Mouse (Mus musculus) heart, embryonic 12.5 days (tissue): Measurements from ENCODE around the gene Hrh2. TPM values are rescaled to one million over a fixed set of nuclear protein-coding genes. Genes with fewer than 3 reads are reported as not detected.
A peak's percentile ranks its signal among the peaks of the same experiment; 100 is the strongest.

Experiments used
- ATAC-seq: fragments of 200-750 bp; cut with Nextera tagmentation; 2 replicates; pipeline ENCODE4 v1.8.0; 2017; ENCODE audit warnings: moderate TSS enrichment, moderate library complexity; ENCODE audit not compliant: insufficient number of reproducible peaks, low FRiP score
- H3K27ac ChIP-seq: fragments of 300-500 bp; sonication (generic); 2 replicates; pipeline ENCODE4 v1.5.1; 2016; ENCODE audit warnings: mild to moderate bottlenecking, moderate library complexity; ENCODE audit not compliant: poor library complexity, severe bottlenecking
- H3K27me3 ChIP-seq: fragments of 300-500 bp; sonication (generic); replicated peaks from 2 replicates; pipeline ENCODE4 v1.6.1; 2016; ENCODE audit warnings: mild to moderate bottlenecking, moderate library complexity
- H3K36me3 ChIP-seq: fragments of 300-500 bp; sonication (generic); 2 replicates; pipeline ENCODE4 v1.6.1; 2016; ENCODE audit warnings: mild to moderate bottlenecking, moderate library complexity
- H3K4me1 ChIP-seq: fragments of 300-500 bp; sonication (generic); replicated peaks from 2 replicates; pipeline ENCODE4 v1.6.1; 2016; ENCODE audit warnings: mild to moderate bottlenecking
- H3K4me2 ChIP-seq: fragments of 300-500 bp; sonication (generic); 2 replicates; pipeline ENCODE4 v1.6.1; 2016; ENCODE audit warnings: mild to moderate bottlenecking, moderate library complexity
- H3K4me3 ChIP-seq: fragments of 300-500 bp; sonication (generic); 2 replicates; pipeline ENCODE4 v1.5.1; 2016; ENCODE audit warnings: mild to moderate bottlenecking
- H3K9ac ChIP-seq: fragments of 300-500 bp; sonication (generic); 2 replicates; pipeline ENCODE4 v1.6.1; 2016; ENCODE audit warnings: mild to moderate bottlenecking, moderate library complexity
- H3K9me3 ChIP-seq: fragments of 300-500 bp; sonication (generic); replicated peaks from 2 replicates; pipeline ENCODE4 v1.6.1; 2016; ENCODE audit warnings: mild to moderate bottlenecking, moderate library complexity
- WGBS: fragments of 180-500 bp; shearing (Covaris S2); methylation state at CpG from one replicate; pipeline ENCODE4 v1.1.7; 2016; 5-methylcytosine and 5-hydroxymethylcytosine counted together
- polyA plus RNA-seq: library from polyadenylated mRNA; unstranded; fragments of >200 nt; fragmentation: Nextera tagmentation; extraction: Ambion mirVana; gene quantifications from 2 replicates; pipeline ENCODE4 v1.2.1, GENCODE M21; 2016

Hrh2 gene
- polyA plus RNA-seq, 1 experiment from 2014 or later = not detected

GRCm38 (mm10) chr13:54269628-54270027 lies 77.7 kb downstream of the Hrh2 start:
- Histone ChIP-seq H3K4me3 (no peak overlapping the region), H3K9me3 (no peaks in the 10 kb centered on the region), H3K4me2 (no peak overlapping the region), H3K36me3 (no peaks in the 10 kb centered on the region), H3K4me1 (no peaks in the 10 kb centered on the region), H3K27ac (no peak overlapping the region), H3K9ac (no peak overlapping the region), H3K27me3 (peaks cover 32% of the 10 kb centered on the region)
- no peak for ATAC-seq
- WGBS = 70% methylated on average over 8 of the region's 8 CpGs

DNA sequence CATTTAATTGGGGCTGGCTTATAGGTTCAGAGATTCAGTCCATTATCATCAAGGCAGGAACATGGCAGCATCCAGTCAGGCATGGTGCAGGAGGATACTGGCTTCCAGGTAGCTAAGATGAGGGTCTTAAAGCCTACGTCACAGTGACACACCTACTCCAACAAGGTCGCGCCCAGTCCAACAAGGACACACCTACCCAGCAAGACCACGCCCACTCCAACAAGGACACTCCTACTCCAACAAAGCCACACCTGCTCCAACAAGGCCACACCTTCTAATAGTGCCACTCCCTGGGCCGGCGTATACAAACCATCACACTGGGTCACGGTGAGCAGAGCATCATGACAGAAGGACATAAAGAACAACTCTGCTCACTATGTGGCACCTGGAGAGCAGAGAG lies 80.1 kb downstream of the Hrh2 start:
- Histone ChIP-seq H3K27me3 (peaks cover 16% of the 10 kb centered on the region), H3K36me3 (no peaks in the 10 kb centered on the region), H3K4me1 (no peaks in the 10 kb centered on the region), H3K27ac (no peak overlapping the region), H3K4me3 (no peak overlapping the region), H3K4me2 (no peak overlapping the region), H3K9me3 (no peaks in the 10 kb centered on the region), H3K9ac (no peak overlapping the region)
- WGBS = 87% methylated on average over 7 of the region's 7 CpGs
- ATAC-seq = no peak

DNA sequence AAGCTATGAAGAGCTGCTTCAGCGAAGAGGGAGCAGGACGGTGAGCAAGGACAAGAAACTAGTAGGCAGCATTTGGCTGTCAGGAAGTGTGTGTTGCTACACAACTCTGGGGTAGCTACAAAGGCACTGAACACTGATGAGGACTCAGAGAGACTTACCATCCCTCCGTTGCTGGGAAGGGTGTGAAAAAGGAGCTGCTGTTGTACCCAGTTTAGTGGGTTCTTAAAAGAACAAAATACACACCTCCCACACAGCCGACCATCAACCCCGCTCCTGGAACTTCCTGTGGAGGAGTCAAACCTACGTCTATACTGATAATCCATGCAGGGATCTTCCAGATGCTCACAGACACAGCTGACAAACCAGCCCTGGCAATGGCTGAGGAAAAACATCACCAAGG lies 85.5 kb downstream of the Hrh2 start:
- Histone ChIP-seq H3K9me3 (peaks cover 7% of the 10 kb centered on the region; the same call in 1 of the 2 replicates), H3K4me2 (no peak overlapping the region), H3K36me3 (no peaks in the 10 kb centered on the region), H3K27ac (no peak overlapping the region), H3K4me1 (peaks cover 6% of the 10 kb centered on the region), H3K4me3 (no peak overlapping the region), H3K27me3 (peaks cover 15% of the 10 kb centered on the region), H3K9ac (no peak overlapping the region)
- ATAC-seq = no peak
- 76% methylated on average over 6 of the region's 6 CpGs for WGBS

DNA sequence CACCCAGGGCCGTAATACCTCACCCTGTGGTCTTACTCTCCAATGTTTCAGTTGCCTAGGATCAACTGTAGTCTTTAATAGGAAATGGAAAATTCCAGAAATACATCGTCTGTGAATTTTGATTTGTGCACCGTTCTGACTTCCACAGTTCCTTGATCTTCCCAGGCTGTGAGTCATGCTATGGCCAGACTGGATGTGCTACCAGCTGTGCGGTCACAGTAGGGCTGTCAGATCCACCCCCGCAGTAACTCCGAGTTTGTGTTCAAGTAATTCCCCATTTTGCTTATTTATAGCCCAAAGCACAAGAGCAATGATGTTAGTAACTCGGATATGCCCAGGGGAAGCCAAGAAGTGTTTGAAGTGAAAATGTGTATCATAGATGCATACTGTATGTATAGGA lies 88.4 kb downstream of the Hrh2 start:
- Histone ChIP-seq H3K4me1 (peaks cover 11% of the 10 kb centered on the region), H3K4me2 (no peak overlapping the region), H3K9me3 (peaks cover 7% of the 10 kb centered on the region; the same call in 1 of the 2 replicates), H3K27ac (no peak overlapping the region), H3K4me3 (no peak overlapping the region), H3K36me3 (no peaks in the 10 kb centered on the region), H3K27me3 (peaks cover 20% of the 10 kb centered on the region), H3K9ac (no peak overlapping the region)
- 74% methylated on average over 7 of the region's 7 CpGs for WGBS
- no peak for ATAC-seq

GRCm38 (mm10) chr13:54281149-54281548 lies 89.2 kb downstream of the Hrh2 start:
- Histone ChIP-seq H3K9me3 (peaks cover 7% of the 10 kb centered on the region; the same call in 1 of the 2 replicates), H3K27ac (no peak overlapping the region), H3K36me3 (no peaks in the 10 kb centered on the region), H3K4me1 (peaks cover 11% of the 10 kb centered on the region), H3K4me2 (no peak overlapping the region), H3K27me3 (peaks cover 25% of the 10 kb centered on the region), H3K9ac (no peak overlapping the region), H3K4me3 (no peak overlapping the region)
- 71% methylated on average over 7 of the region's 7 CpGs for WGBS
- ATAC-seq = no peak

DNA sequence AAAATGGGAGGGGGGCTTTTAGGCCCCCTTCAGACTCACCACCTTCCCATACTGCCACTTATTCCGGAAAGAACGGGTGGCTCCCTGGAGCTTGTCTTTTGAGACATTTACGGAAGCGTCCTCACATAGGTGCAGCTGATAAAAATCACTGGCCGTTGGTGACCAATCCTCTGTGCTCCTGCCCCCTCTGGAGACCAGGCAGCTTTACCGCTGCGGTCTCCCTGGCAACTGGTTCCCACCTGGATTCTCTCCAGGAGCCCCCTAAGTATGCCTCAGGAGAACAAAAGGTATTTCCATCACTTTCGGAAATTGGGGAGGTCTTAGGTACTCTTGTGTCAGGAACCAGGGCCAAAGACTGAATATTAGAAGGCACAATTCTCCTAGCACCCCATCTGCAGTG lies 89.7 kb downstream of the Hrh2 start:
- H3K36me3 ChIP-seq = no peaks in the 10 kb centered on the region
- no peak overlapping the region for H3K9ac ChIP-seq
- peaks cover 11% of the 10 kb centered on the region for H3K4me1 ChIP-seq
- no peak overlapping the region for H3K27ac ChIP-seq
- WGBS = 31% methylated on average over 8 of the region's 8 CpGs
- no peak overlapping the region for H3K4me2 ChIP-seq
- no peak overlapping the region for H3K4me3 ChIP-seq
- peaks cover 7% of the 10 kb centered on the region; the same call in 1 of the 2 replicates for H3K9me3 ChIP-seq
- peaks cover 25% of the 10 kb centered on the region for H3K27me3 ChIP-seq
- no peak for ATAC-seq

DNA sequence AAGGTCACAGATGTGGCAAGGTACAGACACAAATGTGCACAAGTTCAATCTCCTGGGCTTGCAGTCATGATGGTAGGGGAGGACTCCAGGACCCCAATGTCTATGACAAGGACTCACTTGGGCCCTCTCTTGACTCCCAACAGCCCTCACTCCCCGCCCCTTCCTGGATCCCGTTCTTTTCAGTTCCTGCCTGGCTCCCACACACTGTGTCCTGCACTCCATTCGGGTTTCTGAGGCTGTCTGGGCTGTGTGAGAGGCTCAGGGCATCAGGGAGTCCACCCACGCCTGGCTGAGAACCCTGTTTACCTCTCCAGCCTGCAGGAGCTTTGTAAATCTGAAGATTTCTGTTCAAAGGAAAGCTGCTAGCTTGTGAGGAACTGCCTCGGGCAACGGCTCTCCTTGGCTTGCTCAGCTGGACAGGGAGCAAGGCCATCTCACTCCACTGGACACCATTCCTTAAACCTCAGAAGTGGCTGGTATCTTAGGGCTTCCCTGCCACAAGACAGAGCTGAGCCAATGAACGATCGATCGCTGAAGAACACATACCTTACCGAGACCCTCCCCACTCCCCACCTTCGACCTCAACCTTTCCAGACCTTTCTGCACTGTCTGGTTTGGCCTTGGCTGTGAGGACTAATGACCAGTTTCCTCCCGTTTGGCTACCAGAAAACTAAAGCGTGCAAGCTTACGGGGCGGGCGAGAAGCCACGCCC lies 90.4 kb downstream of the Hrh2 start:
- Histone ChIP-seq H3K9me3 (peaks cover 7% of the 10 kb centered on the region; the same call in 1 of the 2 replicates), H3K4me2 (peak overlapping the region; percentile 55), H3K9ac (0 out of 2 replicates have a peak overlapping the region, but pooled peaks have one; percentile 7), H3K36me3 (no peaks in the 10 kb centered on the region), H3K4me3 (peak overlapping the region; percentile 16; the same call in 1 of the 2 replicates), H3K4me1 (peaks cover 11% of the 10 kb centered on the region), H3K27ac (no peak overlapping the region), H3K27me3 (peaks cover 25% of the 10 kb centered on the region)
- WGBS = 20% methylated on average over 17 of the region's 17 CpGs
- ATAC-seq = no peak

- Histone ChIP-seq H3K4me2 (peak overlapping the region; percentile 55), H3K27ac (no peak overlapping the region), H3K4me3 (peak overlapping the region; percentile 16; the same call in 1 of the 2 replicates), H3K27me3 (peaks cover 25% of the 10 kb centered on the region), H3K36me3 (no peaks in the 10 kb centered on the region), H3K9ac (0 out of 2 replicates have a peak overlapping the region, but pooled peaks have one; percentile 7), H3K9me3 (peaks cover 3% of the 10 kb centered on the region; the same call in 1 of the 2 replicates), H3K4me1 (peaks cover 11% of the 10 kb centered on the region)
- WGBS = 5% methylated on average over 10 of the region's 10 CpGs
- ATAC-seq = no peak
Observed at GRCm38 (mm10) chr13:54282861-54283206, 90.9 kb downstream of the Hrh2 start.

Other genes starting within 250 kb of the Hrh2 start
- gene Drd1, start 136.4 kb upstream of the Hrh2 start, polyA plus RNA-seq = 0.12 TPM in 1 of 2 replicates, not detected in the other
- 25.4 and 26.4 TPM in 2 replicates for gene Sfxn1, start 120.3 kb upstream of the Hrh2 start, polyA plus RNA-seq
- gene Cplx2, start 179.2 kb downstream of the Hrh2 start, polyA plus RNA-seq = 2.1 and 2.2 TPM in 2 replicates